Mouse (Mus musculus): Measurements from ENCODE around the gene Npas3.

- no peak for TF ChIP-seq CTCF (IDR thresholded peaks at IDR 0.05; ENCODE audit: low read depth, low read length)
- TF ChIP-seq POLR2A (IDR thresholded peaks at IDR 0.05; ENCODE audit: extremely low read depth, insufficient read depth, low read length): no peak
Observed at GRCm38 (mm10) chr12:54005546-54005945, 757.1 kb downstream of the Npas3 start.
